In genomic region chr4:82512335-82512734, GRCm38 (mm10) we compare ENCODE assay signal across 7 mouse cellular contexts.
DNase-seq lines count a peak whose midpoint lies in the region; ATAC-seq and TF ChIP-seq lines count a peak whose summit lies in the region.

No protein-coding gene starts in this region.

- H3K36me3 ChIP-seq in liver, embryonic 13.5 days = no peaks in the 10 kb centered on the region

- peak overlapping the region; percentile 72 for H3K4me2 ChIP-seq in liver, embryonic 13.5 days

- no peak for TF ChIP-seq POLR2A in brain, embryonic 14.5 days (IDR thresholded peaks at IDR 0.05; ENCODE audit: borderline replicate concordance, extremely low read depth, insufficient read depth, insufficient read length, poor library complexity, severe bottlenecking)

- intact Hi-C loops in heart, postnatal 10 days (cut with DNase I) = no loop called here

- H3K9me3 ChIP-seq in liver, embryonic 13.5 days (replicated peaks) = no peaks in the 10 kb centered on the region

- H3K9ac ChIP-seq in liver, embryonic 13.5 days = peak overlapping the region; percentile 56

- H3K27me3 ChIP-seq in liver, embryonic 13.5 days = peaks cover 60% of the 10 kb centered on the region

- WGBS in liver, embryonic 13.5 days (ENCODE audit: insufficient replicate concordance) = 3% methylated on average over 13 of the region's 13 CpGs

- H3K27ac ChIP-seq in liver, embryonic 13.5 days = peak overlapping the region; percentile 80

- peaks cover 20% of the 10 kb centered on the region for H3K4me1 ChIP-seq in liver, embryonic 13.5 days (replicated peaks)

- ATAC-seq in liver, embryonic 13.5 days (ENCODE audit: low read depth) = no peak
- ATAC-seq in megakaryocyte progenitor cell, adult 5-6 weeks (replicated peaks; ENCODE audit: poor library complexity) = no peak

- peak; percentile 55 for DNase-seq in ES-CJ7 (ENCODE audit: low read depth, low spot score)
- DNase-seq in brain, embryonic 14.5 days (ENCODE audit: low read depth) = peak; percentile 72
- peak; percentile 37 to 55 for DNase-seq in heart, postnatal 10 days
- no peak for DNase-seq in liver, embryonic 13.5 days
- DNase-seq in urinary bladder, postnatal 4 days (ENCODE audit: low spot score in 2 of 2) = no peak
- no peak for DNase-seq in gastrocnemius, adult 8-10 months (ENCODE audit: low spot score in 2 of 2)

- H3K4me3 ChIP-seq in liver, embryonic 13.5 days (replicated peaks) = peak overlapping the region; percentile 53

- TF ChIP-seq CTCF in brain, embryonic 14.5 days (IDR thresholded peaks at IDR 0.05; ENCODE audit: borderline replicate concordance, extremely low read depth, insufficient read depth, insufficient read length) = no peak

Comparison
In these comparisons a context has a peak if more than half of its experiments do, and no peak if none do; other contexts are left out.
1. DNase-seq: peak in ES-CJ7 (single experiment), brain, embryonic 14.5 days (single experiment) and heart, postnatal 10 days (2 of 2); none in liver, embryonic 13.5 days (single experiment), urinary bladder, postnatal 4 days (0 of 2) and gastrocnemius, adult 8-10 months (0 of 2).